Mouse (Mus musculus): Measurements from ENCODE around the gene Banf2.

The Banf2 gene

GRCm38 (mm10) chr2:144019971-144020370 is 12.9 kb upstream of the Banf2 start:
- ATAC-seq (ENCODE audit: insufficient number of reproducible peaks, low FRiP score, low TSS enrichment) = no peak

- no peak for ATAC-seq (ENCODE audit: insufficient number of reproducible peaks, low FRiP score, low TSS enrichment)
Measured at GRCm38 (mm10) chr2:144022441-144022840, 10.4 kb upstream of the Banf2 start.

- ATAC-seq (ENCODE audit: insufficient number of reproducible peaks, low FRiP score, low TSS enrichment) = no peak
Measured at GRCm38 (mm10) chr2:144025361-144025760, 7.5 kb upstream of the Banf2 start.

DNA sequence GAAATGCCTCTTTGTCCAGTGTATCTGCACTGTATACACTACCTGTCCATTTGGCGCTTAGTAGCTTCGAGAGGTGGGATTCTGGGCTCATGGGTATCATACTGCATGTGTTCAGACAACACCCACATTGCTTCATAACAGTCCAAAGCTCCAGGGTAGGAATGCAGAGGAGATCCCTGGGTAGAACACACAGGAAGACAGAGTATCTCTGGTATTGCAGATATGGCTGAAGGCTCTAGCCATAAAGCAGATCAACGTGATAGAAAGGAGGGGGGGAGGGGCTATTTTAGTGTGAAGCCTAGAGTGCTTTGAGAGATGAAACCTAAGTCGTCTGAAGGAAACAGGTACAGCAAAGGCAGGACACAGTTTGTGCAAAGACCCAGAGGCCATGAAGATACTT is 6.4 kb upstream of the Banf2 start:
- ATAC-seq (ENCODE audit: insufficient number of reproducible peaks, low FRiP score, low TSS enrichment) = no peak

GRCm38 (mm10) chr2:144030791-144031190 is 2.1 kb upstream of the Banf2 start:
- no peak for ATAC-seq (ENCODE audit: insufficient number of reproducible peaks, low FRiP score, low TSS enrichment)

GRCm38 (mm10) chr2:144044726-144045125 is 11.9 kb downstream of the Banf2 start:
- no peak for ATAC-seq (ENCODE audit: insufficient number of reproducible peaks, low FRiP score, low TSS enrichment)

GRCm38 (mm10) chr2:144045756-144046560 is 13.1 kb downstream of the Banf2 start:
- no peak for ATAC-seq (ENCODE audit: insufficient number of reproducible peaks, low FRiP score, low TSS enrichment)

GRCm38 (mm10) chr2:144046916-144047315 is 14.1 kb downstream of the Banf2 start:
- no peak for ATAC-seq (ENCODE audit: insufficient number of reproducible peaks, low FRiP score, low TSS enrichment)

- ATAC-seq (ENCODE audit: insufficient number of reproducible peaks, low FRiP score, low TSS enrichment) = no peak
Measured at GRCm38 (mm10) chr2:144050146-144050680, 17.4 kb downstream of the Banf2 start.

DNA sequence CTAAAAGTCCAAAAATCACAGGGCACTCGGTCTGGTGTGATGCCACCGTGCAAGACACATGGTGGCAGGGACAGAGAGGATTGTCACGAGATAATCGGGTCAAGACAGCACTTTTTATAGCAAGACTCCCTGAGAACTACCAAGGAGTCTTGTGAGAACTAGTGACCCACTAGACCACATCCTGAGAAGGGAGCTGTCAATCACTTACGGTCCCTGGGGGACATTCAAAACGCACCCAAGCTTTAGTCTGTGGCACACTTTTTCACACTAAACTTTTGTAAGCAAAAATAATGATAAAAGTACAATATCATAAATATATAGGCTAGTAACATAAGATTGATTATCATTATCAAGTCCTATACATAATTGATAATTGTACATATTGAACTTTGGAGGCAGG is 18.0 kb downstream of the Banf2 start:
- no peak for ATAC-seq (ENCODE audit: insufficient number of reproducible peaks, low FRiP score, low TSS enrichment)

GRCm38 (mm10) chr2:144052410-144053065 is 19.7 kb downstream of the Banf2 start:
- ATAC-seq (ENCODE audit: insufficient number of reproducible peaks, low FRiP score, low TSS enrichment) = peak; percentile 67

DNA sequence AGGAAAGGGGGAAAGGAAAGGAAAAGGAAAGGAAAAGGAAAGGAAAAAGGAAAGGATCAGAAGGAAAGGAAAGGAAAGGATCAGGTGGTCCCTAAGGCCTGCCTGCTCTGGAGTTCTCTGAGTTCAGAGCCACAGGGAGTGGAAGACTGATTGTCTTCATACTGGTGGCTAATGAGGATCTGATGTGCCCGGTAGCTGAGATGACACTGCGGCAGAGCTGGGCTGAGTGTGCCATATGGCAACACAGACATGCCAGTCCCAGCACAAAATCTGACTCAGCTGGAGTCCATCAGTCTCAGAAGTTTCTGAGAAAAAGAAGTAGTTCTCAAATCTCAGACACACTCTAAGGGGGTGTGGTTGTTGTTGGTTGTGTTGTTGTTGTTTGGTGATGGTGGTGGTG is 24.9 kb downstream of the Banf2 start:
- ATAC-seq (ENCODE audit: insufficient number of reproducible peaks, low FRiP score, low TSS enrichment) = 0 out of 2 replicates have a peak, but pooled peaks have one; percentile 43

DNA sequence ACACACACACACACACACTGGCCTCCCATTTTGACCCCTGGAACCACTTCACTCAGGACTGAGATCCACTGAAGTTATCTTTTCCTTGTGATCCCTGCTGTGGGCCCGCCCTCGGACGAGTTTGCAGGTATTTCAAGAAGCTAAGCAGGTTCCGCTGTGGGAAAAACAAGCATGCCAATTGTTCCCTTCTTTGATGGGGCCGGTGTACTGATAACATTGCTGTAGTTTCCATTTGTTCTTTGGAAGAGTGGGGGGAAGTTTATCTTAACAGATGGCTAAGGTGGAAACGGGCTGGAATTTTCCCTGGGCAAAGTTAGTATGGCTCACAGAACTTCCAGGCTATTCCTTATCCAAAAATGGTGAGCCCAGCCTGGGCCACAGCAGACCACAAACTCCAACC is 28.8 kb downstream of the Banf2 start:
- no peak for ATAC-seq (ENCODE audit: insufficient number of reproducible peaks, low FRiP score, low TSS enrichment)

- ATAC-seq (ENCODE audit: insufficient number of reproducible peaks, low FRiP score, low TSS enrichment) = no peak
Measured at GRCm38 (mm10) chr2:144065499-144065898, 32.6 kb downstream of the Banf2 start.

GRCm38 (mm10) chr2:144069663-144070062 is 36.8 kb downstream of the Banf2 start:
- no peak for ATAC-seq (ENCODE audit: insufficient number of reproducible peaks, low FRiP score, low TSS enrichment)

DNA sequence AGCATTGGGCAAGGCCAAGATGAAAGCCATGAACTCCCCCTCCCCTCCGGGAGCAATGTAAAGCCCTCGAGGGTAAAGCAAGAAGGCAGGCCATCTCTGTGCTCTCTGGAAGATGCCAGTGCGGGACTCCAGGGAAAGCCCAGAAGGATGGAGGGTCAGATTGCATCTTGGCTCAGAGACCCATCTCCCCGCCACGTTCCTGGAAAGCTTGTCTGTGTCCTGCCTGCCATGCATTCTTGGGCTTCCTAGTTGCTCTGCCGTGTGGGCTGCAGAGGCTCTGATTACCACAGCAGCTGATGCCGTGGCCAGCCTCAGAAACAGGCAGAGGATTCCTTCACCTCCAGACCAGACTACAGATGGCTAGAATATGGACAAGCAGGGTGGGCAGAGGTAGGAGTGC is 37.6 kb downstream of the Banf2 start:
- no peak for ATAC-seq (ENCODE audit: insufficient number of reproducible peaks, low FRiP score, low TSS enrichment)

DNA sequence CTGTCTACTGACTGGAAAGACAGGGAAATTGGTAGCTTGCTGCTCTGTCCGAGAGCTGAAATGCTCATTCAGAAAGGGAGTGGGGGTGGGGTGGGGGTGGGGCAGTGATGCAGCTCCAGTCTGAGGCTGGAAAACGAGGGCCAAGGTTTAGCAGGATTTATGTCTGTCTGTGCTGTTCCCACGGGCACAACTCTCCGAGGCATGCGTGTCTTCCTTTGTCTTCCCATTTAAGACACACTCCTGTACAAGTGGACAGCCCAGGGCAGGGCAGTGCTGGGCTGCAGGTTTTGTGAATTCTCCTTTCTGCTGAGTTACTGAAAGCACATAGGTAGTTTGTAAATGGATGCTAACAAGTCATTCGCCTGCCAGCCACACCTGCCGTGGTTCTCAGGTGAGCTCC is 39.8 kb downstream of the Banf2 start:
- no peak for ATAC-seq (ENCODE audit: insufficient number of reproducible peaks, low FRiP score, low TSS enrichment)

- ATAC-seq (ENCODE audit: insufficient number of reproducible peaks, low FRiP score, low TSS enrichment) = no peak
Measured at GRCm38 (mm10) chr2:144074059-144074458, 41.2 kb downstream of the Banf2 start.

DNA sequence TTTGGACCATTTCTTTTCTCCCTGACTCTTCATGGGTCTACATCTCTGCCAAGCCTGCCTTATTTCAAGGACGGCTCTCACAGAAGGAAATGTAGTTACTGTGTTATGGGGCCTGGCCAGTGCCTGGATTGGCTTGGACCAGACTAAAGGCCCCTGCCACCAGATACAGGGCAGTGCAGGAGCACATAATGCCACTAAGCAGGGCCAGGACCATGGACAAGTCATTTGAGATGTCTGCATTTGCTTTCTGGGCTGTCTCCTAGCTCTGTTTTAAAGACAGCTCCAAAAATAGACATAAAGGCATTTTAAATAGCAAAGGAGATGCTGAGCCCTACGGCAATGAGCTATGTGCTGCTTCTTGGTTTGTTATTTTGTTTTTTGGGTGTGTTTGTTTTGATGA is 43.8 kb downstream of the Banf2 start:
- ATAC-seq (ENCODE audit: insufficient number of reproducible peaks, low FRiP score, low TSS enrichment) = no peak

DNA sequence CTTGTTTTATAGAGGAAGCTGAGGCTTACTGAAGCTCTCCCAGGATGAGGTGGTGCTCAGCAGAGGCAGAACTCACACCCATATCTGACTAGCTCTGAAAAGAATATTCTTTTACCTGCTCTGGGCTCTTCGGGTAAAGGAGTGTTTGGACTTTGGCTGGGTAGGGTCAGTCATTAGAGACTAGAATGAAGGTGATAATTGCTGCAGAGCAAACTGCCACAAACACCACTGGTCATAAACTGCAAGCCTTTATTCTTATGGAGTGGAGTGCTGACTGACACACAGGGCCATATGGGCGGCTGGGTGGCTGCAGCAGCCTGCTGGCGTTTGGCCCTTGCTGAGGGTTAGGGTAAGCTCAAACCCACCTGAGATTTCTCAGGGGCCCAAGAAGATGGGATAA is 46.0 kb downstream of the Banf2 start:
- ATAC-seq (ENCODE audit: insufficient number of reproducible peaks, low FRiP score, low TSS enrichment) = no peak

DNA sequence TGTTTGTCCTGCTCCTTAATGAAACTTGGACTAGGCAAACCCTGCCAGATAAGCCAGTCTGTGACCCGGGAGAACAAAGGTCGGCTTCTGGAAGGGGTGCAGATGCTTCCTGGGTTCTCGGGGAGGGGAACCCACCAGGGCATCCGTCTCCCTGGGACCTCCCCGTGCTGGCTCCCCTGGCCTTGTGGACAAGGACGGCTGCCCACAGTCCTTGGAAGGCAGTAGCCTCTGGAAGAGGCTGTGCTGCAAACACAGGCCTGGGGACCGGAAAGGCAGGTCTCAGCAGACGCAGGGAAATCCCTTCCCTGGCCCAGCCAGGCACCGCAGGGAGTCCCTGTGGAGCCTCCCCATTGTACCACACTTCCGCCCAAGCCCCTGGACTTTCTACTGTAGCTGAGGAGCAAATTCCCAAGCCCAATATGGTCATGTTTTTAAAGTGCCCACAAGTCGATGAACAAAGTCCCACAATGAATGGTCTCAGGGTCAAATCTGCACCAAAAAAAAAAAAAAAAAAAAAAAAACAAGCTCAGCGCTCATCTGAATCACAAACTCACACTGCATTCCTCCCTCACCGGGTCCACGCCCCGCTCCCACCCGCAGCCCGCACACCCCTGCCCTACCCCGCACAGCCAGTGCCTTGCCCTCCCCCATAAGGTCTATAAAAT is 53.5 kb downstream of the Banf2 start:
- no peak for ATAC-seq (ENCODE audit: insufficient number of reproducible peaks, low FRiP score, low TSS enrichment)

Measured in cerebellum, adult (tissue).